Mouse (Mus musculus) liver, embryonic 11.5 days (tissue): ENCODE measurements at regions not wholly inside any gene's neighbourhood (a gene's known extent, or its start where the extent isn't known, plus 50 kb on each side); places are given as distances from the start of the nearest gene placed in this dataset.

ENCODE experiments used
- ATAC-seq: fragments of 200-750 bp; cut with Nextera tagmentation; replicated peaks from 2 replicates; pipeline ENCODE4 v1.8.0; 2017; ENCODE audit warnings: moderate number of reproducible peaks, mild to moderate bottlenecking, moderate TSS enrichment, moderate library complexity; ENCODE audit not compliant: low FRiP score
- DNase-seq: peaks from one replicate; pipeline ENCODE4 v3.0.0-alpha.2; 2017; ENCODE audit warnings: low spot score
- H3K27ac ChIP-seq: fragments of 300-500 bp; sonication (generic); 2 replicates; pipeline ENCODE4 v1.5.1; 2014; ENCODE audit warnings: mild to moderate bottlenecking, low read depth, low read length, control low read depth
- H3K27me3 ChIP-seq: fragments of 300-500 bp; sonication (generic); replicated peaks from 2 replicates; pipeline ENCODE4 v1.6.1; 2014; ENCODE audit warnings: low read length, mixed read lengths; ENCODE audit not compliant: control insufficient read depth, insufficient read depth
- H3K36me3 ChIP-seq: fragments of 300-500 bp; sonication (generic); 2 replicates; pipeline ENCODE4 v1.6.1; 2014; ENCODE audit warnings: mild to moderate bottlenecking, low read length, moderate library complexity, mixed read lengths; ENCODE audit not compliant: control insufficient read depth, insufficient read depth
- H3K4me1 ChIP-seq: fragments of 300-500 bp; sonication (generic); replicated peaks from 2 replicates; pipeline ENCODE4 v1.6.1; 2014; ENCODE audit warnings: low read length, mixed read lengths; ENCODE audit not compliant: control insufficient read depth, insufficient read depth
- H3K4me2 ChIP-seq: fragments of 300-500 bp; sonication (generic); 2 replicates; pipeline ENCODE4 v1.6.1; 2014; ENCODE audit warnings: mild to moderate bottlenecking, control low read depth, moderate library complexity
- H3K4me3 ChIP-seq: fragments of 300-500 bp; sonication (generic); 2 replicates; pipeline ENCODE4 v1.5.1; 2014; ENCODE audit warnings: low read depth, low read length, control low read depth
- H3K9ac ChIP-seq: fragments of 300-500 bp; sonication (generic); 2 replicates; pipeline ENCODE4 v1.6.1; 2014; ENCODE audit warnings: low read depth, low read length, control low read depth
- H3K9me3 ChIP-seq: fragments of 300-500 bp; sonication (generic); 2 replicates; pipeline ENCODE4 v1.6.1; 2016; ENCODE audit warnings: low read length, inconsistent platforms, mixed read lengths; ENCODE audit not compliant: control insufficient read depth
- WGBS: fragments of 180-500 bp; shearing (Covaris S2); extraction: QIAGEN DNeasy Blood & Tissue Kit; methylation state at CpG from one replicate; pipeline ENCODE4 v1.1.7; 2014; 5-methylcytosine and 5-hydroxymethylcytosine counted together

GRCm38 (mm10) chr17:51525219-51525618 lies 307.9 kb downstream of the Satb1 start:
- 60% methylated on average over 2 of the region's 2 CpGs for WGBS
- H3K9ac ChIP-seq, result no peak overlapping the region
- no peaks in the 10 kb centered on the region for H3K9me3 ChIP-seq
- ATAC-seq (no peak), DNase-seq (no peak)
- H3K4me3 ChIP-seq, result no peak overlapping the region
- no peak overlapping the region for H3K27ac ChIP-seq
- no peak overlapping the region for H3K4me2 ChIP-seq
- H3K36me3 ChIP-seq, result no peaks in the 10 kb centered on the region
- H3K27me3 ChIP-seq, result no peaks in the 10 kb centered on the region
- no peaks in the 10 kb centered on the region for H3K4me1 ChIP-seq

DNA sequence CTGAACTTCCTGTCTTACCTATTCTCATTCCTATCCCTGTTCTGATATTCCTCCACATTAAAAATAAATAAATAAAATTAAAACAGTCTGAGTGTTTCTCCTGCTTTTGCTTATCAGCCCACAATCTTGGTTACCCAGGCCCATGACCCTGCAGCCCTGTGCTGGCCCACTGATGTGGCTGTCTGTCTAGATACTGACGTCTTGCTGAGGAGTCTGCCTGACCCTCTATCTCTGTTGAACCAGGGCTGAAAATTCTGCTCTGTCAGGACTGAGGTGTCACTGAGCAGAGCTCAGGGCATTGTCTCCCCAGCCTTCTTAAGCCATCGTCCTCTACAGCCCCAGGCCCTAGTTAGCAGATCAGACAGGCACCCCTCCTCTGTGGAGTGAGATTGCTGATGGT lies 321.2 kb downstream of the Satb1 start:
- 38% methylated on average over 2 of the region's 2 CpGs for whole genome bisulfite sequencing
- H3K9me3 ChIP-seq, result no peaks in the 10 kb centered on the region
- no peaks in the 10 kb centered on the region for H3K36me3 ChIP-seq
- H3K9ac ChIP-seq, result no peak overlapping the region
- no peaks in the 10 kb centered on the region for H3K27me3 ChIP-seq
- no peaks in the 10 kb centered on the region for H3K4me1 ChIP-seq
- no peak for DNase-seq
- no peak overlapping the region for H3K4me3 ChIP-seq
- H3K27ac ChIP-seq, result no peak overlapping the region
- ATAC-seq, result peak; percentile 68; the same call in 1 of the 2 replicates
- no peak overlapping the region for H3K4me2 ChIP-seq

- Histone ChIP-seq H3K4me1 (no peaks in the 10 kb centered on the region), H3K4me2 (no peak overlapping the region), H3K36me3 (no peaks in the 10 kb centered on the region), H3K9ac (no peak overlapping the region), H3K9me3 (no peaks in the 10 kb centered on the region), H3K4me3 (no peak overlapping the region), H3K27ac (no peak overlapping the region), H3K27me3 (no peaks in the 10 kb centered on the region)
- DNase-seq (no peak), ATAC-seq (no peak)
- WGBS, result 89% methylated on average over 10 of the region's 10 CpGs
Measured at GRCm38 (mm10) chr17:51500751-51501150, 321.6 kb upstream of the Tbc1d5 start.

- DNase-seq (no peak), ATAC-seq (no peak)
- H3K9ac ChIP-seq, result no peak overlapping the region
- H3K27ac ChIP-seq, result no peak overlapping the region
- no peaks in the 10 kb centered on the region for H3K27me3 ChIP-seq
- 56% methylated on average over 2 of the region's 2 CpGs for WGBS
- H3K36me3 ChIP-seq, result no peaks in the 10 kb centered on the region
- H3K4me2 ChIP-seq, result no peak overlapping the region
- H3K4me3 ChIP-seq, result no peak overlapping the region
- H3K4me1 ChIP-seq, result no peaks in the 10 kb centered on the region
- no peaks in the 10 kb centered on the region for H3K9me3 ChIP-seq
Measured at GRCm38 (mm10) chr17:51499541-51499940, 320.4 kb upstream of the Tbc1d5 start.

DNA sequence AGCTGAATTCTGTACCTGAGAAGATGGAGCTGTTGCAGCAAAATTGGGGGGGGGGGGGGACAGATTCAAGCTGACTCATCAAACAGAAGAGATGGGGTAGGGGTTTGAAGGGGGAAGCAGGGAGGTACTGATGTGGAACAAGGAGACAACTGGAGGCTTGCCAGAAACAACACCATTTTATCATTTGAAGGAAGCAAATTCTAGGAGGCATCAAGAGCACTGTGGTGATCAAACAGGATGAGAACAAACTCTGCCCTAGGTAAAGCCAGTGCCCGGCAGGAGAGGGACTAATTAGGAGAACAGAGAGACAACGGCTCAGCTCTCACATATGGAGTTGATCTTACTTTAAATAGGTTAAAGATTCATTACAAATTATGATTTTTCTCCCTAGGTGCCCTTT lies 315.9 kb upstream of the Tbc1d5 start:
- no peak for ATAC-seq
- H3K9me3 ChIP-seq, result no peaks in the 10 kb centered on the region

DNA sequence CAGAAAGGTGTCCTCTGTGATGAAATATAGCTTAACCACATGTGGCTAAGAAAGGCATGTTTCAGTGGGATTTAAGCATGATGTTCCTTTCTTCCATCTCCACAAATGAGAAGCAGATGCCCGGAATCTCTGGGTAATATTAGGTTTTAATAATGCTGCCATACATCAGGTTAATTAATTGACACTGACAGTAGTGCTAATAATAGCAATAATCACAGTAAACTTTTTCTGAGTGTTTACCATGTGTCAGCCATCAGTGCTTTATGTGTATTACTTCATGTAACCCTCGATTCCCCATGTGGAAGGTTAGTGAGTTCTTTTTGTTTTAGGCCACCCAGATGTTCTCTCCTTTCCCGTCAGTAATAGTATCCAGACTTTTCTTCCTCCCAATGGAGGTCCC lies 310.2 kb upstream of the Tbc1d5 start:
- H3K4me2 ChIP-seq, result no peak overlapping the region
- ATAC-seq, result no peak
- no peaks in the 10 kb centered on the region for H3K27me3 ChIP-seq
- H3K9ac ChIP-seq, result no peak overlapping the region
- 76% methylated on average over 3 of the region's 3 CpGs for WGBS
- no peaks in the 10 kb centered on the region for H3K4me1 ChIP-seq
- no peak overlapping the region for H3K27ac ChIP-seq
- no peaks in the 10 kb centered on the region for H3K9me3 ChIP-seq
- H3K36me3 ChIP-seq, result no peaks in the 10 kb centered on the region
- no peak for DNase-seq
- H3K4me3 ChIP-seq, result no peak overlapping the region

More for the DNA sequence above, 315.9 kb upstream of the Tbc1d5 start:
- H3K36me3 ChIP-seq, result no peaks in the 10 kb centered on the region
- H3K9ac ChIP-seq, result no peak overlapping the region
- H3K4me1 ChIP-seq, result no peaks in the 10 kb centered on the region
- no peak for DNase-seq
- H3K4me2 ChIP-seq, result no peak overlapping the region
- no peak overlapping the region for H3K4me3 ChIP-seq
- no peak overlapping the region for H3K27ac ChIP-seq
- WGBS, result 81% methylated on average over 2 of the region's 2 CpGs
- no peaks in the 10 kb centered on the region for H3K27me3 ChIP-seq

DNA sequence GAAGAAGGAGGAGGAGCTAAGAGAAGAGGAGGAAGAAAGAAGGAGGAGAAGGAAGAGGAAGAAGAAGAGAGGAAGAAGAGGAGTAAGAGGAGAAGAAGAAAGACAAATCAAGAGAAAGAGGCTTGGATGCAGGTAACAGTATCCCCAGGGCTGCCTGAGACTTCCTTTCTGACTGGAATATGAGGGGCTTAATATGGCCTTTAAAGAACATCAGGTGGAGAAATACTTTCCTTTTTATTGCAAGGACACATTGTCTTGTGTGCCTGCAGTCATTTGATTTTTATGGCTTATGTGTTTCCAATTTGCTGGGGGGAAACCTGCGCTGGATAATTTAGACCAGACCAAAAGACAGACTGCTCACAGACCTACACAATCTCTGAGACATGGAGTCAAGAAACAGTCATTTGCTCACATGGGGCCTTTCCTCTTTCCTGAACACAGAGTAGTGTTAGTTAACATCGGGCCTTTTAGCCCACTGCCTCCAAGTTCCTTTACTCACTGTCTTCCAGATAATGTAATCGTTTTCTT lies 308.8 kb upstream of the Tbc1d5 start:
- Histone ChIP-seq H3K9ac (no peak overlapping the region), H3K4me1 (no peaks in the 10 kb centered on the region), H3K27me3 (no peaks in the 10 kb centered on the region), H3K27ac (no peak overlapping the region), H3K36me3 (no peaks in the 10 kb centered on the region), H3K9me3 (no peaks in the 10 kb centered on the region), H3K4me2 (no peak overlapping the region), H3K4me3 (no peak overlapping the region)
- 74% methylated on average over 3 of the region's 3 CpGs for WGBS
- DNase-seq (no peak), ATAC-seq (no peak)

- 82% methylated on average over 7 of the region's 7 CpGs for WGBS
- ATAC-seq, result no peak
- H3K27me3 ChIP-seq, result no peaks in the 10 kb centered on the region
- no peak overlapping the region for H3K9ac ChIP-seq
- no peak for DNase-seq
- H3K36me3 ChIP-seq, result no peaks in the 10 kb centered on the region
- no peak overlapping the region for H3K4me2 ChIP-seq
- no peaks in the 10 kb centered on the region for H3K4me1 ChIP-seq
- H3K9me3 ChIP-seq, result no peaks in the 10 kb centered on the region
- no peak overlapping the region for H3K27ac ChIP-seq
- H3K4me3 ChIP-seq, result no peak overlapping the region
Measured at GRCm38 (mm10) chr17:51477810-51478209, 298.7 kb upstream of the Tbc1d5 start.

DNA sequence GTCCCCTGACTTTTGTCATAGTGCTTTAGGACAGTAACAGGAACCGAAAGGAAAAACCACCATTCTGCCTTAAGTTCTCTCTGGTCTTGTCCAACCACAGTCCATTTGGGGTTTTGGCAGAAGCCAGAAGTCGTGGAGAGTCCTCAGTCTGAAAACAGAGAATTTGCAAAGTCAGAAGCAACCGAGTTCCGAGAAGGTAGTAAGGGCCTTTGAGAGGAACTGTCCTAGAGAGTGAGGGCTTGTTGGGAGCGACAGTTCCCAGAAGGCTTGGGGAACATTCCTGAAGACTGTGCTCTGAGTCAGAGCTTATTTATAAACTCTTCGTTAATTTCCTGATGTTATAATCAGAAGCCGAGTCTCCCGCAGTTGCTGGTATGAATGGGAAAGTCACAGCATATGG lies 298.3 kb upstream of the Tbc1d5 start:
- 85% methylated on average over 8 of the region's 8 CpGs for WGBS
- no peak overlapping the region for H3K4me2 ChIP-seq
- no peak overlapping the region for H3K4me3 ChIP-seq
- no peak overlapping the region for H3K27ac ChIP-seq
- no peak for ATAC-seq
- no peaks in the 10 kb centered on the region for H3K9me3 ChIP-seq
- H3K4me1 ChIP-seq, result no peaks in the 10 kb centered on the region
- no peaks in the 10 kb centered on the region for H3K36me3 ChIP-seq
- no peaks in the 10 kb centered on the region for H3K27me3 ChIP-seq
- no peak for DNase-seq
- H3K9ac ChIP-seq, result no peak overlapping the region
